In genomic region chr16:91876457-91876856, GRCm38 (mm10) we compare ENCODE assay signal across 26 mouse cellular contexts.
A peak's percentile ranks its signal among the peaks of the same experiment; 100 is the strongest.
DNase-seq lines count a peak whose midpoint lies in the region; ATAC-seq and TF ChIP-seq lines count a peak whose summit lies in the region.
"Had no signal": no experiment of that assay in that cellular context is flagged by ENCODE, and none has a peak within 500 bp of the region (broad histone marks: within the 10 kb centered on the region; RNA-seq: fewer than 3 reads in every experiment).

No protein-coding gene starts in this region.

- no peak for TF ChIP-seq EP300 in heart, postnatal 0 days (IDR thresholded peaks at IDR 0.05; ENCODE audit: low read depth)
- no peak for TF ChIP-seq EP300 in stomach, postnatal 0 days (optimal IDR thresholded peaks at IDR 0.05)

- peak; percentile 53 for DNase-seq in cerebellum, adult 9-11 months
- no peak for DNase-seq in cerebellum, postnatal 4 days (ENCODE audit: low spot score in 2 of 2)
- DNase-seq in heart, postnatal 0 days (ENCODE audit: low spot score), result no peak
- DNase-seq in heart, postnatal 36 days, result no peak
- DNase-seq in neural tube, embryonic 10.5 days (ENCODE audit: extremely low spot score, low spot score), result no peak
- DNase-seq in stomach, postnatal 0 days (ENCODE audit: low spot score), result no peak
- DNase-seq in cerebellum, adult 11-12 months, result no peak
- DNase-seq: cerebellum, adult 9-10 months; kidney, adult 8-10 months; kidney, postnatal 10 days; lung, embryonic 14.5 days; right cerebral cortex, postnatal 4 days; thymus, adult 18-20 months; thymus, postnatal 36 days had no signal

- H3K36me3 ChIP-seq in heart, postnatal 0 days (replicated peaks; ENCODE audit: control insufficient read depth, insufficient read depth, low read length), result no peaks in the 10 kb centered on the region; the same call in 1 of the 2 replicates
- H3K36me3 ChIP-seq in neural tube, embryonic 13.5 days, result peaks cover 41% of the 10 kb centered on the region
- H3K36me3 ChIP-seq in stomach, postnatal 0 days (ENCODE audit: control insufficient read depth, insufficient read depth, low read length), result no peaks in the 10 kb centered on the region
- H3K36me3 ChIP-seq: stomach, embryonic 15.5 days had no signal

- intact Hi-C loops in heart, postnatal 36 days (cut with DNase I), result no loop called here

- H3K4me1 ChIP-seq in heart, postnatal 0 days (ENCODE audit: control insufficient read depth, insufficient read depth), result peaks cover 7% of the 10 kb centered on the region
- peaks cover 26% of the 10 kb centered on the region for H3K4me1 ChIP-seq in neural tube, embryonic 13.5 days (replicated peaks)
- H3K4me1 ChIP-seq in stomach, postnatal 0 days (replicated peaks; ENCODE audit: control insufficient read depth, insufficient read depth), result no peaks in the 10 kb centered on the region
- H3K4me1 ChIP-seq: forebrain, embryonic 12.5 days; midbrain, embryonic 13.5 days; stomach, embryonic 15.5 days had no signal

- no peaks in the 10 kb centered on the region for H3K27me3 ChIP-seq in heart, postnatal 0 days (ENCODE audit: control insufficient read depth, insufficient read depth, low read length)
- H3K27me3 ChIP-seq in neural tube, embryonic 13.5 days, result no peaks in the 10 kb centered on the region
- no peaks in the 10 kb centered on the region for H3K27me3 ChIP-seq in stomach, postnatal 0 days (ENCODE audit: control insufficient read depth, insufficient read depth, low read length)
- H3K27me3 ChIP-seq: embryonic facial prominence, embryonic 12.5 days; forebrain, embryonic 12.5 days; heart, embryonic 13.5 days; hindbrain, embryonic 12.5 days; limb, embryonic 13.5 days; midbrain, embryonic 13.5 days; neural tube, embryonic 12.5 days; stomach, embryonic 15.5 days had no signal

- H3K9ac ChIP-seq in heart, postnatal 0 days (replicated peaks; ENCODE audit: low read depth, low read length), result no peak overlapping the region
- no peak overlapping the region for H3K9ac ChIP-seq in neural tube, embryonic 13.5 days
- no peak overlapping the region for H3K9ac ChIP-seq in stomach, postnatal 0 days (ENCODE audit: low read length)
- H3K9ac ChIP-seq: embryonic facial prominence, embryonic 12.5 days; forebrain, embryonic 12.5 days; hindbrain, embryonic 12.5 days; liver, embryonic 14.5 days; lung, embryonic 14.5 days; midbrain, embryonic 13.5 days; neural tube, embryonic 12.5 days; stomach, embryonic 15.5 days had no signal

- WGBS in heart, postnatal 0 days, result 64% methylated on average over 4 of the region's 4 CpGs
- 89% methylated on average over 4 of the region's 4 CpGs for WGBS in neural tube, embryonic 13.5 days
- 78% methylated on average over 4 of the region's 4 CpGs for WGBS in stomach, postnatal 0 days

- no peak for TF ChIP-seq CTCF in heart, postnatal 0 days (IDR thresholded peaks at IDR 0.05; ENCODE audit: low read depth)
- TF ChIP-seq CTCF in stomach, postnatal 0 days (IDR thresholded peaks at IDR 0.05; ENCODE audit: low read depth), result no peak

- H3K9me3 ChIP-seq in heart, postnatal 0 days (replicated peaks; ENCODE audit: control insufficient read depth, low read length), result no peaks in the 10 kb centered on the region
- H3K9me3 ChIP-seq in neural tube, embryonic 13.5 days, result no peaks in the 10 kb centered on the region
- no peaks in the 10 kb centered on the region for H3K9me3 ChIP-seq in stomach, postnatal 0 days (ENCODE audit: control insufficient read depth, low read length)
- H3K9me3 ChIP-seq: embryonic facial prominence, embryonic 12.5 days; forebrain, embryonic 12.5 days; heart, embryonic 13.5 days; hindbrain, embryonic 12.5 days; midbrain, embryonic 13.5 days; neural tube, embryonic 12.5 days; stomach, embryonic 15.5 days had no signal

- ATAC-seq in heart, postnatal 0 days (ENCODE audit: insufficient read depth, low read depth), result peak; percentile 45; the same call in 1 of the 2 replicates
- ATAC-seq in neural tube, embryonic 13.5 days (ENCODE audit: low read depth), result no peak
- no peak for ATAC-seq in stomach, postnatal 0 days (ENCODE audit: low FRiP score, low TSS enrichment)
- ATAC-seq: CD4-positive, CD25-positive, alpha-beta regulatory T cell, adult 4 months; midbrain, embryonic 13.5 days had no signal

- H3K27ac ChIP-seq in heart, postnatal 0 days (ENCODE audit: low read depth), result peak overlapping the region; percentile 84
- H3K27ac ChIP-seq in neural tube, embryonic 13.5 days (replicated peaks), result peak overlapping the region; percentile 61
- peak overlapping the region; percentile 53; the same call in 1 of the 2 replicates for H3K27ac ChIP-seq in stomach, postnatal 0 days (replicated peaks)
- H3K27ac ChIP-seq: forebrain, embryonic 12.5 days; hindbrain, embryonic 12.5 days; liver, embryonic 14.5 days; midbrain, embryonic 13.5 days; neural tube, embryonic 12.5 days had no signal

- no peak overlapping the region for H3K4me2 ChIP-seq in heart, postnatal 0 days (ENCODE audit: low read depth, low read length)
- H3K4me2 ChIP-seq in neural tube, embryonic 13.5 days, result no peak overlapping the region
- H3K4me2 ChIP-seq in stomach, postnatal 0 days (replicated peaks; ENCODE audit: low read depth), result no peak overlapping the region
- H3K4me2 ChIP-seq: embryonic facial prominence, embryonic 12.5 days; forebrain, embryonic 12.5 days; heart, embryonic 13.5 days; hindbrain, embryonic 12.5 days; lung, embryonic 14.5 days; midbrain, embryonic 13.5 days; neural tube, embryonic 12.5 days; stomach, embryonic 15.5 days had no signal

- no peak overlapping the region for H3K4me3 ChIP-seq in heart, postnatal 0 days (ENCODE audit: low read depth, low read length)
- H3K4me3 ChIP-seq in neural tube, embryonic 13.5 days, result no peak overlapping the region
- H3K4me3 ChIP-seq in stomach, postnatal 0 days (ENCODE audit: low read depth, low read length), result no peak overlapping the region
- H3K4me3 ChIP-seq: embryonic facial prominence, embryonic 12.5 days; erythroblast, embryonic 14.5 days; forebrain, embryonic 12.5 days; heart, embryonic 13.5 days; hindbrain, embryonic 12.5 days; limb, embryonic 13.5 days; midbrain, embryonic 13.5 days; neural tube, embryonic 12.5 days; stomach, embryonic 15.5 days had no signal
